Mouse (Mus musculus): ENCODE measurements around the gene Mroh9. TPM values are rescaled to one million over a fixed set of nuclear protein-coding genes. Genes with fewer than 3 reads are reported as not detected.

The Mroh9 gene
- polyA plus RNA-seq, 1 experiment, result not detected

GRCm38 (mm10) chr1:163091438-163092155 is 6.1 kb upstream of the Mroh9 start:
- Histone ChIP-seq H3K4me1 (ENCODE audit: control insufficient read depth) (no peaks in the 10 kb centered on the region), H3K4me3 (replicated peaks) (no peak overlapping the region), H3K27me3 (ENCODE audit: control insufficient read depth) (no peaks in the 10 kb centered on the region), H3K9me3 (ENCODE audit: control insufficient read depth, low read length) (no peaks in the 10 kb centered on the region), H3K36me3 (ENCODE audit: control insufficient read depth) (no peaks in the 10 kb centered on the region)
- TF ChIP-seq TAL1 (IDR thresholded peaks at IDR 0.05; ENCODE audit: low read length) (no peak), GATA1 (IDR thresholded peaks at IDR 0.05; ENCODE audit: low read length) (no peak)

GRCm38 (mm10) chr1:163070502-163070901 is 15.0 kb downstream of the Mroh9 start:
- no peaks in the 10 kb centered on the region for H3K4me1 ChIP-seq (ENCODE audit: control insufficient read depth)
- TF ChIP-seq GATA1 (IDR thresholded peaks at IDR 0.05; ENCODE audit: low read length) (no peak), TAL1 (IDR thresholded peaks at IDR 0.05; ENCODE audit: low read length) (no peak)
- H3K4me3 ChIP-seq (replicated peaks), result no peak overlapping the region
- no peaks in the 10 kb centered on the region for H3K9me3 ChIP-seq (ENCODE audit: control insufficient read depth, low read length)
- no peaks in the 10 kb centered on the region for H3K36me3 ChIP-seq (ENCODE audit: control insufficient read depth)
- no peaks in the 10 kb centered on the region for H3K27me3 ChIP-seq (ENCODE audit: control insufficient read depth)

- TF ChIP-seq GATA1 (IDR thresholded peaks at IDR 0.05; ENCODE audit: low read length) (no peak), TAL1 (IDR thresholded peaks at IDR 0.05; ENCODE audit: low read length) (no peak)
- Histone ChIP-seq H3K9me3 (ENCODE audit: control insufficient read depth, low read length) (no peaks in the 10 kb centered on the region), H3K27me3 (ENCODE audit: control insufficient read depth) (no peaks in the 10 kb centered on the region), H3K4me3 (replicated peaks) (no peak overlapping the region), H3K4me1 (ENCODE audit: control insufficient read depth) (no peaks in the 10 kb centered on the region), H3K36me3 (ENCODE audit: control insufficient read depth) (no peaks in the 10 kb centered on the region)
Measured at GRCm38 (mm10) chr1:163060381-163060780, 25.1 kb downstream of the Mroh9 start.

GRCm38 (mm10) chr1:163057363-163057762 is 28.1 kb downstream of the Mroh9 start:
- H3K27me3 ChIP-seq (ENCODE audit: control insufficient read depth), result no peaks in the 10 kb centered on the region
- H3K36me3 ChIP-seq (ENCODE audit: control insufficient read depth), result no peaks in the 10 kb centered on the region
- no peaks in the 10 kb centered on the region for H3K4me1 ChIP-seq (ENCODE audit: control insufficient read depth)
- no peak overlapping the region for H3K4me3 ChIP-seq (replicated peaks)
- TF ChIP-seq TAL1 (IDR thresholded peaks at IDR 0.05; ENCODE audit: low read length), result no peak
- TF ChIP-seq GATA1 (IDR thresholded peaks at IDR 0.05; ENCODE audit: low read length), result no peak
- H3K9me3 ChIP-seq (ENCODE audit: control insufficient read depth, low read length), result peaks cover 7% of the 10 kb centered on the region

GRCm38 (mm10) chr1:163055629-163056028 is 29.8 kb downstream of the Mroh9 start:
- Histone ChIP-seq H3K27me3 (ENCODE audit: control insufficient read depth) (no peaks in the 10 kb centered on the region), H3K9me3 (ENCODE audit: control insufficient read depth, low read length) (peaks cover 7% of the 10 kb centered on the region), H3K36me3 (ENCODE audit: control insufficient read depth) (no peaks in the 10 kb centered on the region), H3K4me1 (ENCODE audit: control insufficient read depth) (no peaks in the 10 kb centered on the region), H3K4me3 (replicated peaks) (no peak overlapping the region)
- TF ChIP-seq TAL1 (IDR thresholded peaks at IDR 0.05; ENCODE audit: low read length) (no peak), GATA1 (IDR thresholded peaks at IDR 0.05; ENCODE audit: low read length) (no peak)

GRCm38 (mm10) chr1:163023075-163023474 is 62.4 kb downstream of the Mroh9 start:
- Histone ChIP-seq H3K27me3 (ENCODE audit: control insufficient read depth) (no peaks in the 10 kb centered on the region), H3K36me3 (ENCODE audit: control insufficient read depth) (no peaks in the 10 kb centered on the region), H3K4me3 (replicated peaks) (no peak overlapping the region), H3K4me1 (ENCODE audit: control insufficient read depth) (no peaks in the 10 kb centered on the region), H3K9me3 (ENCODE audit: control insufficient read depth, low read length) (peaks cover 2% of the 10 kb centered on the region; the same call in 1 of the 2 replicates)
- no peak for TF ChIP-seq TAL1 (IDR thresholded peaks at IDR 0.05; ENCODE audit: low read length)
- TF ChIP-seq GATA1 (IDR thresholded peaks at IDR 0.05; ENCODE audit: low read length), result no peak

- no peaks in the 10 kb centered on the region for H3K27me3 ChIP-seq (ENCODE audit: control insufficient read depth)
- H3K36me3 ChIP-seq (ENCODE audit: control insufficient read depth), result no peaks in the 10 kb centered on the region
- H3K4me3 ChIP-seq (replicated peaks), result no peak overlapping the region
- TF ChIP-seq GATA1 (IDR thresholded peaks at IDR 0.05; ENCODE audit: low read length) (no peak), TAL1 (IDR thresholded peaks at IDR 0.05; ENCODE audit: low read length) (no peak)
- no peaks in the 10 kb centered on the region for H3K9me3 ChIP-seq (ENCODE audit: control insufficient read depth, low read length)
- H3K4me1 ChIP-seq (ENCODE audit: control insufficient read depth), result no peaks in the 10 kb centered on the region
Measured at GRCm38 (mm10) chr1:163009220-163009619, 76.2 kb downstream of the Mroh9 start.

GRCm38 (mm10) chr1:163003496-163003895 is 82.0 kb downstream of the Mroh9 start:
- Histone ChIP-seq H3K4me3 (replicated peaks) (no peak overlapping the region), H3K27me3 (ENCODE audit: control insufficient read depth) (no peaks in the 10 kb centered on the region), H3K36me3 (ENCODE audit: control insufficient read depth) (no peaks in the 10 kb centered on the region), H3K9me3 (ENCODE audit: control insufficient read depth, low read length) (no peaks in the 10 kb centered on the region), H3K4me1 (ENCODE audit: control insufficient read depth) (no peaks in the 10 kb centered on the region)
- TF ChIP-seq TAL1 (IDR thresholded peaks at IDR 0.05; ENCODE audit: low read length), result no peak
- no peak for TF ChIP-seq GATA1 (IDR thresholded peaks at IDR 0.05; ENCODE audit: low read length)

GRCm38 (mm10) chr1:163001271-163001829 is 84.1 kb downstream of the Mroh9 start:
- Histone ChIP-seq H3K36me3 (ENCODE audit: control insufficient read depth) (no peaks in the 10 kb centered on the region), H3K4me1 (ENCODE audit: control insufficient read depth) (no peaks in the 10 kb centered on the region), H3K27me3 (ENCODE audit: control insufficient read depth) (no peaks in the 10 kb centered on the region), H3K4me3 (replicated peaks) (no peak overlapping the region), H3K9me3 (ENCODE audit: control insufficient read depth, low read length) (no peaks in the 10 kb centered on the region)
- no peak for TF ChIP-seq TAL1 (IDR thresholded peaks at IDR 0.05; ENCODE audit: low read length)
- no peak for TF ChIP-seq GATA1 (IDR thresholded peaks at IDR 0.05; ENCODE audit: low read length)
